Mouse (Mus musculus): Measurements from ENCODE around the gene Rtl10.

GRCm38 (mm10) chr16:18490281-18490680 is 8.4 kb upstream of the Rtl10 start:
- TF ChIP-seq POLR2A (IDR thresholded peaks at IDR 0.05; ENCODE audit: low read depth, low read length) (no peak), CTCF (IDR thresholded peaks at IDR 0.05; ENCODE audit: extremely low read depth, insufficient read length, insufficient replicate concordance, low read depth, low read length) (no peak)

Data from small intestine, adult 2 months (tissue).